Mouse (Mus musculus) neural tube, embryonic 11.5 days (tissue): ENCODE measurements at regions not wholly inside any gene's neighbourhood (a gene's known extent, or its start where the extent isn't known, plus 50 kb on each side); places are given as distances from the start of the nearest gene placed in this dataset.

Experiments used
- ATAC-seq: fragments of 200-750 bp; cut with Nextera tagmentation; 2 replicates; pipeline ENCODE4 v1.8.0; 2017; ENCODE audit warnings: moderate number of reproducible peaks, mild to moderate bottlenecking, moderate TSS enrichment, moderate library complexity; ENCODE audit not compliant: insufficient read depth, low FRiP score, low TSS enrichment
- DNase-seq: peaks from one replicate; pipeline ENCODE4 v3.0.0-alpha.2; 2015; ENCODE audit warnings: low spot score
- H3K27ac ChIP-seq: fragments of 300-500 bp; sonication (generic); 2 replicates; pipeline ENCODE4 v1.5.1; 2014; ENCODE audit warnings: low read depth, mild to moderate bottlenecking, low read length
- H3K27me3 ChIP-seq: fragments of 300-500 bp; sonication (generic); 2 replicates; pipeline ENCODE4 v1.6.1; 2014; ENCODE audit warnings: mild to moderate bottlenecking, low read length, mixed read lengths; ENCODE audit not compliant: control insufficient read depth, insufficient read depth
- H3K36me3 ChIP-seq: fragments of 300-500 bp; sonication (generic); 2 replicates; pipeline ENCODE4 v1.6.1; 2014; ENCODE audit warnings: mild to moderate bottlenecking, low read length, moderate library complexity, mixed read lengths; ENCODE audit not compliant: control insufficient read depth, insufficient read depth
- H3K4me1 ChIP-seq: fragments of 300-500 bp; sonication (generic); 2 replicates; pipeline ENCODE4 v1.6.1; 2014; ENCODE audit warnings: low read length, mixed read lengths; ENCODE audit not compliant: control insufficient read depth, insufficient read depth
- H3K4me2 ChIP-seq: fragments of 300-500 bp; sonication (generic); 2 replicates; pipeline ENCODE4 v1.6.1; 2014; ENCODE audit warnings: low read depth, mild to moderate bottlenecking, moderate library complexity
- H3K4me3 ChIP-seq: fragments of 300-500 bp; sonication (generic); 2 replicates; pipeline ENCODE4 v1.5.1; 2014; ENCODE audit warnings: low read depth, low read length
- H3K9ac ChIP-seq: fragments of 300-500 bp; sonication (generic); 2 replicates; pipeline ENCODE4 v1.6.1; 2014; ENCODE audit warnings: mild to moderate bottlenecking, low read length
- H3K9me3 ChIP-seq: fragments of 300-500 bp; sonication (generic); 2 replicates; pipeline ENCODE4 v1.6.1; 2016; ENCODE audit warnings: low read length; ENCODE audit not compliant: control insufficient read depth
- WGBS: fragments of 180-500 bp; shearing (Covaris S2); extraction: QIAGEN DNeasy Blood & Tissue Kit; methylation state at CpG from one replicate; pipeline ENCODE4 v1.1.7; 2014; 5-methylcytosine and 5-hydroxymethylcytosine counted together

GRCm38 (mm10) chrX:19246777-19247619 is 234.1 kb downstream of the Tex13c3 start:
- no peak overlapping the region for H3K27ac ChIP-seq
- H3K36me3 ChIP-seq = no peaks in the 10 kb centered on the region
- H3K9ac ChIP-seq = no peak overlapping the region
- no peaks in the 10 kb centered on the region for H3K4me1 ChIP-seq
- no peak for DNase-seq
- no peaks in the 10 kb centered on the region for H3K9me3 ChIP-seq
- 86% methylated on average over 2 of the region's 2 CpGs for WGBS
- no peaks in the 10 kb centered on the region for H3K27me3 ChIP-seq
- no peak overlapping the region for H3K4me3 ChIP-seq
- ATAC-seq = no peak
- H3K4me2 ChIP-seq = no peak overlapping the region

GRCm38 (mm10) chrX:19237738-19238261 is 243.3 kb downstream of the Tex13c3 start:
- 19% methylated on average over 18 of the region's 26 CpGs for whole genome bisulfite sequencing
- no peaks in the 10 kb centered on the region for H3K36me3 ChIP-seq

GRCm38 (mm10) chrX:19237048-19237737 is 243.9 kb downstream of the Tex13c3 start:
- Histone ChIP-seq H3K4me1 (no peaks in the 10 kb centered on the region), H3K9ac (peak overlapping the region; percentile 42; the same call in 1 of the 2 replicates), H3K9me3 (no peaks in the 10 kb centered on the region), H3K27me3 (no peaks in the 10 kb centered on the region), H3K4me3 (peak overlapping the region; percentile 37), H3K36me3 (no peaks in the 10 kb centered on the region), H3K4me2 (peak overlapping the region; percentile 68), H3K27ac (no peak overlapping the region)
- DNase-seq (peak; percentile 41), ATAC-seq (peak; percentile 83)
- WGBS = 17% methylated on average over 31 of the region's 31 CpGs

More at GRCm38 (mm10) chrX:19237738-19238261, 243.3 kb downstream of the Tex13c3 start:
- peak overlapping the region; percentile 42 for H3K9ac ChIP-seq
- ATAC-seq (peak; percentile 95), DNase-seq (peak; percentile 41)
- H3K27ac ChIP-seq = no peak overlapping the region
- H3K9me3 ChIP-seq = no peaks in the 10 kb centered on the region
- peak overlapping the region; percentile 37 for H3K4me3 ChIP-seq
- H3K27me3 ChIP-seq = no peaks in the 10 kb centered on the region
- H3K4me2 ChIP-seq = peak overlapping the region; percentile 68
- no peaks in the 10 kb centered on the region for H3K4me1 ChIP-seq

GRCm38 (mm10) chrX:19235449-19235848 is 245.7 kb downstream of the Tex13c3 start:
- WGBS = 83% methylated on average over 3 of the region's 3 CpGs

GRCm38 (mm10) chrX:19231823-19232222 is 249.3 kb downstream of the Tex13c3 start:
- Histone ChIP-seq H3K27me3 (no peaks in the 10 kb centered on the region), H3K9me3 (no peaks in the 10 kb centered on the region), H3K36me3 (no peaks in the 10 kb centered on the region), H3K4me3 (no peak overlapping the region), H3K4me1 (no peaks in the 10 kb centered on the region), H3K4me2 (no peak overlapping the region), H3K27ac (no peak overlapping the region), H3K9ac (no peak overlapping the region)
- no peak for DNase-seq
- no peak for ATAC-seq
- 83% methylated on average over 3 of the region's 3 CpGs for WGBS

More at GRCm38 (mm10) chrX:19235449-19235848, 245.7 kb downstream of the Tex13c3 start:
- DNase-seq = no peak
- Histone ChIP-seq H3K4me3 (no peak overlapping the region), H3K9ac (no peak overlapping the region), H3K27me3 (no peaks in the 10 kb centered on the region), H3K27ac (no peak overlapping the region), H3K4me1 (no peaks in the 10 kb centered on the region), H3K4me2 (no peak overlapping the region), H3K9me3 (no peaks in the 10 kb centered on the region), H3K36me3 (no peaks in the 10 kb centered on the region)
- no peak for ATAC-seq

GRCm38 (mm10) chrX:19223336-19223735 is 257.8 kb downstream of the Tex13c3 start:
- DNase-seq (no peak), ATAC-seq (no peak)
- Histone ChIP-seq H3K4me3 (no peak overlapping the region), H3K4me2 (no peak overlapping the region), H3K27ac (no peak overlapping the region), H3K36me3 (no peaks in the 10 kb centered on the region), H3K9me3 (no peaks in the 10 kb centered on the region), H3K9ac (no peak overlapping the region), H3K27me3 (no peaks in the 10 kb centered on the region), H3K4me1 (no peaks in the 10 kb centered on the region)

- DNase-seq (no peak), ATAC-seq (no peak)
- WGBS = 83% methylated on average over 1 of the region's 1 CpGs
- no peaks in the 10 kb centered on the region for H3K36me3 ChIP-seq
- no peak overlapping the region for H3K27ac ChIP-seq
- H3K4me1 ChIP-seq = no peaks in the 10 kb centered on the region
- no peaks in the 10 kb centered on the region for H3K9me3 ChIP-seq
- H3K4me2 ChIP-seq = no peak overlapping the region
- H3K4me3 ChIP-seq = no peak overlapping the region
- no peaks in the 10 kb centered on the region for H3K27me3 ChIP-seq
- no peak overlapping the region for H3K9ac ChIP-seq
These were observed 260.2 kb downstream of the Tex13c3 start for GRCm38 (mm10) chrX:19220785-19221496.

GRCm38 (mm10) chrX:19219727-19220126 is 261.4 kb downstream of the Tex13c3 start:
- ATAC-seq (no peak), DNase-seq (no peak)
- H3K4me3 ChIP-seq = no peak overlapping the region
- no peaks in the 10 kb centered on the region for H3K27me3 ChIP-seq
- WGBS = 87% methylated on average over 2 of the region's 2 CpGs
- no peaks in the 10 kb centered on the region for H3K4me1 ChIP-seq
- H3K36me3 ChIP-seq = no peaks in the 10 kb centered on the region
- H3K9ac ChIP-seq = no peak overlapping the region
- no peak overlapping the region for H3K27ac ChIP-seq
- H3K9me3 ChIP-seq = no peaks in the 10 kb centered on the region
- H3K4me2 ChIP-seq = no peak overlapping the region
